Mouse (Mus musculus) lung, postnatal 25 days (tissue): ENCODE results near the gene Rps8.
A peak's percentile ranks its signal among the peaks of the same experiment; 100 is the strongest.
"Not testable (repeated sequence)": the region's sequence is repeated elsewhere in the genome, so short reads cannot be mapped to it uniquely, and the experiment has no call there.

ENCODE experiments used
- DNase-seq: peaks from one replicate; pipeline ENCODE4 v3.0.0; 2022; ENCODE audit warnings: low spot score

The Rps8 gene

DNA sequence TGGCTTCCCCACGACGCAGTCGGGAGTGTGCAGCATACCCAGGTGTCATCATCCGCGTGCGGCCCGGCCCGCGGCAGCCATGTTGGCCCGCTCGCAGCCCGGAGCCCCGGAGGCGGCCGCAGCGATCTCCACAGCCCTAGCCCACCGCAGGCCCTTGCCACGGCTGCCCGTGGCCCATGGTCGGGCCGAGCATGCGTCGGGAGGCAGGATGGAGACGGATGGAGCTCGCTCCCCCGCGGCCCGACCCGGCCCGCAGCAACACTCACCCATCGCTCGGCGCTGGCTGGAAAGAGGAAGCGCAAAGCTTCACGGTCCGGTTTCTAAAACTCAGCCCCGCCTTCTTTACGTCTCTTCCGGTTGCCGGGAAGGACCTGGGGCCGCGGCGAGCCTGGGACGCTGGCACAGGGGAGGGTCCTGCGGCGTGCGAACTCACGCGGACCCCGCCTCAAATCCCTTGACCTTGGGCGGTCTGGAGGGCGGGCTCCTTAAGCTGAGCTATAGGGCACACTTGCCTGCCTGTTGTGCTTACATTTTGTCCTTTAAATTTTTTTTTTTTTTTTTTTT, at the start of gene Rps8:
TSS of gene Rps8 (minus strand) at position 452 of the 564 bp plus-strand sequence.
- DNase-seq = peak; percentile 91

DNA sequence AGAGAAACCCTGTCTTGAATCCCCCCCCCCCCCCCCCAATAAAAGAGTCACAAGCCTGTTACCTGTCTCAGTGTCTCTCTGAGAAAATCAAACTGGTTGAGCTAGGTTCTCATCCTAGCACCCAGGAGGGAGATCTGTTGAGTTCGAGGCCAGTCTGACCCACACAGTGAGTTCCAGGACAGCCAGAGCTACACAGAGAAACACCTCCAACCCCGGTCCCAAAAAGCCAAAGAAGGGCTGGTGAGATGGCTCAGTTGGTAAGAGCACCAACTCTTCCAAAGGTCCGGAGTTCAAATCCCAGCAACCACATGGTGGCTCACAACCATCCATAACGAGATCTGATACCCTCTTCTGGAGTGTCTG, 46.9 kb upstream of the Rps8 start:
- DNase-seq = no peak

DNA sequence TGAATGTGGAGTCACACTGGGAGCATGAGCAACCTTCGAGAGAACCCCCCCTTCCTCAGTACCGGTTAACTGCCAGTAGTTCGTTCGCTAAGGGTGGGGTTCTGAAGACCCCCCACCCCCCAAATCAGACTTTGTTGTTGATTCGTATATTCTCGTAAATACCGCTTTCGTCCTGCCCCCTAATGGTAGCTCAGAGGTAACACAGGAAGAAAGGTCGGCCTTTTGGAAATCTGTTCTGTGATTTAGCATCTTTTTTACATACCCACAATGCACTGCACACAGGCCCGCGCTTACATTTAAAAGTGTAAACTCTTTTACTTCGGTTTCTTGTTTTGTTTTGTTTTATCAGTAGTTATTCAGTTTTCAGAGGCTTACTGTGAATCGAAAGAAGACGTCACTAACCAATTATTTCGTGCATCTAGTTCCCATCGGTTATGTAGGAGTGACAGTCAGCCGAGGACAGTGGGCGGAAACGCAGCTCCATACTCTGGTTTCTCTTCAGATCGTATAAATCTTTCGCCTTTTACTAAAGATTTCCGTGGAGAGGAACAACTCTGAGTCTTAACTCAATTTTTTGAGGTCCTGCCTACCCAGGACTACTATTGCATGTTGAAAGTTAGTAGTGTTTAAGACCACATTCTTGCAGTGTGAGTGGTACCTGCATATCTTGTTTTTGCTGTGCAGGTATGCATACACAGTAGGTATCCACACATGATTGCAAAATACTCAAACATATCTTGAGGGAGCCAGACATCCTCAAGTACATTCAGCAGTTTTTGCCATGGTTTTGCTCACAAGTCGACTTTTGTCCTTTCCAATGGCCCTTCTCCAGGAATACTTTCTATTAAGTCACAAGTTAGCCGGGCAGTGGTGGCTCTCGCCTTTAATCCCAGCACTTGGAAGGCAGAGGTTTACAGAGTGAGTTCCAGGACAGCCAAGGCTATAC, 46.3 kb upstream of the Rps8 start:
- peak; percentile 71 for DNase-seq

DNA sequence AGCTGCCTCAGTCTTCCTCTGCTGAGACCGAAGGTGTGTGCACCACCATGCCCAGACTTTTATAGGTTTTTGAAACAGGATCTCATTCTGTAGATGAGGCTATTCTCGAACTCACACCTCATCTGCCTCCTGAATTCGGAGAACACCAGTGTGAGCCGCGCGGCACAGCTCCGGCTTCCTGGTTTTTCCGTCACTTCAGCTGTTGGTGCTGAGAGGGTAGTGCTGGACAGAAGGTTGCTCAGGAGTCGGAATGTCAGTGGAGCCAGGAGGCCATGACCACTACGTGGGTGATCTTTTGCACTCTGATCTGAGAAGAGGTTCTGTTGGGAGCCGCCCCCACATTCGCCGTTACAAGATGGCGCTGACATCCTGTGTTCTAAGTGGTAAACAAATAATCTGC, 35.8 kb upstream of the Rps8 start:
- no peak for DNase-seq

DNA sequence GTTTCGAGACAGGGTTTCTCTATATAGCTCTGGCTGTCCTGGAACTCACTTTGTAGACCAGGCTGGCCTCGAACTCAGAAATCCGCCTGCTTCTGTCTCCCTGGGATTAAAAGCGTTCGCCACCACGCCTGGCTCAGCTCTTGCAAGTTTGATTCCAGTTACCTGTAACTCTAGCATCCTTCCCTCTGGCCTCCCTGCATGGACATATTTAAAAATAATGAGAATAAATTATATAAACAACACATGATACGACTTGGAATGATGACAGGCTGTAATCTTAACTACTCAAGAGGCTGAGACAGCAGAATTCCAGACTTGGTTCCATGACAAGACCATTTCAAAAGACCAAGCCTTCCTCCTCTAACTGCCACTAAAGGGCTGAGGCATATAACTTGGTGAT, 34.6 kb upstream of the Rps8 start:
- DNase-seq = no peak

DNA sequence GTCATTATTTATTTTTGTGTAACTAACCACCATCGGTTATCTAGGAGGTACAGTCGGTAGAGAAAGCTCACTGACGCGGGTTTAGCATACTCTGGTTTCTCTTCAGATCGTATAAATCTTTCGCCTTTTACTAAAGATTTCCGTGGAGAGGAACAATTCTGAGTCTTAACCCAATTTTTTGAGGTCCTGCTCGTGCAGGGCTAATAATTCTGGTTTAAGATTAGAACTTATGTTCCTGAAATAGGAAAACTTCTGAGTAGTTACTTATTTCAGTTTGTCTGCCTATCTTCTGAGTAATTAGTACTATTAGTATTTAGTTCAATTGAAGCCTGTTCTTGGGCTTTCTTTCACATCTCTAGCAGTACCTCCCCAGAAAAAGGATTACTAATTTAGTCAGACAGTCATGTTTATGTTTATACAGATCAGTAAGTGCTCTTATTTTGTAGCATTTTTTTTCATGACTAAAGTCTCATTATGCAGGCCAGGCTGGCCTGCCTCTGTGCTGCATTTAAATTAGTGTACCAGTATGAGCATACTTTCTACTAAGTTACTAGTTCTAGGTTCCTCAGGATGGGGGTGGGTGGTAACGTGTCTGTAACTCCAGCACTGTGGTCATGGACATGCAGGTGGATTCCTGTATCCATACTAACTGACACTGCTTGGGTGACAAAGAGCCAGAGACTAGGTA, 34.0 kb upstream of the Rps8 start:
- peak; percentile 54 for DNase-seq

DNA sequence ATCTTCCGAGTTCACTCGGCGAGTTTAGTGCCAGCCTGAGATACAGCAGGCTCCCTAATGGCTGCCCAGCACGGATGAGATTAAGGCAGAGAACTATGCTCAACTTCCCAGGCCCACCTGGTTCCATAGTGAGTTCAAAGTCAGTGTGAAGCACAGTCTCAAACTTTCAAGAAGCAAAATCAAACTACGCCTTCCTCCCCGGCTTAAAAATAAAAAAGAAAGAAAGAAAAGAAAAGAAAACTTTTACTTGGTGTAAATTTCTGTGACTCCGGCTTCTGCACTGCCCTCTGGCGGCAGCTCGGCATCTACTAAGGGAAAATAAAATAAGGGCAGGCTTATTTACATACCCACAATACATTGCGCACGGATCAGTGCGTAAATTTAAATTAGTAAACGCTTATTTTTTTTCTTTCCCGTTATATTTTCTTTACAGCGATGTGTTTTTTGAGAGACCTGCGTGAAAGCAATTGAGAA, 33.4 kb upstream of the Rps8 start:
- DNase-seq = peak; percentile 89

DNA sequence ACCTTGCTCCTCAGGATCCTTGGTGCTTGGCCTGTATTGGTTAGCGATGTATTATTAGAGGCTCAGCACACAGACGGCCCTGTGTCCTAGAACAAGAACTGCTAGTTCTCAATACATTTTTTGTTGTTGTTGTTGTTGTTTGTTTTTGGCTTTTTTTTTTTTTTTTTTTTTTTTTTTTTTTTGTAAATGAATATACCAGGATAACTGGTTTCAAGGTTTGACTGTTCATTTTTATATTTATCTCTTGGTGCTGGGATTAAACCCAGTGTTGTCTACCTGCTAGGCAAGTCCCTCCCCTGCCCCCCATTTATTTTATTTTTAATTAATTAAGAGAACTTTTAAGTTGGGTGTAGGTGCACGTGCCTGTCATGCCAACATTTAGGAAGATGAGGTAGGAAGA, 32.9 kb upstream of the Rps8 start:
- DNase-seq = no peak

DNA sequence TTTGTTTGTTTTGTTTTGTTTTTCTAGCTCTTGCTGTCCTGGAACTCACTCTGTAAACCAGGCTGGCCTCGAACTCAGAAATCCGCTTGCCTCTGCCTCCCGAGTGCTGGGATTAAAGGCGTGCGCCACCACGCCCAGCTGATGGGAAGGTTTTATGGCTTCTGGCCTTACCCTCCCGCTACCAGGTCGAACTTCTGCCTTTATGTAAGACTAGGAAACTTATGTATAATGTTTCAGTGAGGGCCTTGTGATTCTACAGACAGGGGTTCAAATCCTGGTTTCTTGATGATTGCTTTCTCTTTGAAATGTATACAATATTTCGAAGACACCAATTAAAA, 26.7 kb upstream of the Rps8 start:
- not testable (repeated sequence) for DNase-seq

DNA sequence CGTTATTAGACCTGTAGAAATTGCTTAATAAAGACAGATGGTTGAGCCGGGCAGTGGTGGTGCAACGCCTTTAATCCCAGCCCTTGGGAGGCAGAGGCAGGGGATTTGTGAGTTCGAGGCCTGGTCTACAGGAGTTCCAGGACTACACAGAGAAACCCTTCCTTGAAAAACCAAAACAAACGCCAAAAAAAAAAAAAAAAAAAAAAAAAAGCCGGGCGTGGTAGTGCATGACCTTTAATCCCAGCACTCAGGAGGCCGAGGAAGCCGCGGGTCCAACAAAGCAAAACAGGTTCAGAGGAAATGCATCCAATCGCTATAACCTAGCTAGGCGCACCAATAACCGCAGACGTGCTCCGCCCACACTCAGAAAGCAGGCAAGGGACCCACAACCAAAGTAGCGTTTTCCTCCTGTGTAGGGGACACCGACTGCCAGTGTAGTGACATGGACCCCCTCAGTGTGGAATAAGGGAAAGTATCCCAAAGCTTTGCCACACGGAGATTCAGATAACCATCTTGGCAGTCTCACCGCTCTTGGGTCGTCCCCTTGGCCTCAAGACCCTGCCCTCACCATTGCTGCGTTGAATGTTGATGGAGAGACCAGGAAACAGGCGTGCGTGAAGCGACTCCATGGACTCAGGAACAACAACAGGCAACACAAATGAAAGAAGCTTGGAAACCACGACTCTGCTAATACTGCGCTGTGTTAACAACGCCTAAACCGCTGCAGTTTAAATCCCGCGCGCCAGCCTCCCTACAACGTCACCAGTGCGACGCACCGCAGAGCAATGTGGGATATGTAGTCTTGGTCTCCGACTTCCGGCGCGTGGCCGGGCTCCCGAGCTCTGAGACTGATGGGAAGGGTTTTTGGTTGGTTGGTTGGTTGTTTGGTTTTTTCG, 26.1 kb upstream of the Rps8 start, which contains the start of gene Kif2c:
TSS of gene Kif2c (minus strand) at position 777 of the 896 bp plus-strand sequence.
- peak; percentile 92 for DNase-seq

DNA sequence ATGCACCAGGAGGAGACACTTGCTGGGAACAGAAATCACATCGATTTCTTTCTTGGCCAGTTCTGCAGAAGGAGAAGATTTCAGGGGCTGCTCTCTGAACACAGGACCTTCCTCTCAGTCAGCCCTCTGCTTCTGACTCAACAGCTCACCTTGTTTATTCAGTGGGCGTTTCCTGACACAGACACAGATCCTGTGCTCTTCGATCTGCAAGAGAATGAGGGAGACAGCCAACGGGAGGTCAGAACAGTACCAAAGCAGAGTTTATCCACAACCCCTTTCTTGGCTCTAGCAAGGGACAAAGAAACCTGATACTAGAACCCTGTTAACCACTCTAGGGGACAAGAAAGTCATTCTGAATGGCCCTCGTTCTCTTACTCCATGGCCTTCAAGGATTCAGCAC, 13.9 kb upstream of the Rps8 start:
- no peak for DNase-seq

DNA sequence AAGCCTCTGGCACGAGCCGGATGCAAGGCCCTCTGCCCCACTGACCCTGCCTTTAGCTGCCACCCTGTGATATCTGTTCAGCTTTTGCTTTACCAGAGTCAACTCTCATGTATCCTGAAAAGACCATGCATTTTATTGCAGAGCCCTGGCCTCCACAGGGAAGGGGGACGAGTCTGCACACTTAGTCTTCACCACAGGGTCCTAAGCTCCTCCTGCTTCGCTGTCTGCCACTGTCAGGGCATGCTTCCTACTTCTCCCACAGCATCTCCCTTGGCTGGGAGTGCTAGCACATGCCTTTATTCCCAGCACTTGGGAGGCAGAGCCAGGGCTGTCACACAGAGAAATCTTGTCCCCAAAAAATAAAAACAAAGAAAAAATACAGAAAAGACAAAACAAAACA, 5.1 kb upstream of the Rps8 start:
- DNase-seq = no peak

DNA sequence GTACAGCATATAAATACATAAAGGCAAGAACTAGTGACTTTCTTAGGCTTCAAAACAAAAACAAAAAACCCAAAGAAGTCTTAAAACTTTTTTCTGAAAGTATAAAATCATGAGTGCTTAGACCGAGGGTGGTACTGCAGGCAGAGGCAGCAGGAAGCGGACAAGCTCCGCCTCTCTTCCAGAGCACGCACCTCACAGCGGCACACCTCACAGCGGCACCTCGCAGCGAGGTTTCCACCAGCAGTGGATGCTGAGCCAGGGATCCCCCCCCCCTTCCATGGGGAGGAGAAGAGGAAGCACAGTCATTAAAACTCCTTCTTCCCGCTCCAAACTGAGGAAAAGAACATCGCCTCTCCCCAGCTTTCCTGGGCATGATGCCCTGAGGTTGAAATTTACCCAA, 3.6 kb upstream of the Rps8 start:
- DNase-seq = no peak

DNA sequence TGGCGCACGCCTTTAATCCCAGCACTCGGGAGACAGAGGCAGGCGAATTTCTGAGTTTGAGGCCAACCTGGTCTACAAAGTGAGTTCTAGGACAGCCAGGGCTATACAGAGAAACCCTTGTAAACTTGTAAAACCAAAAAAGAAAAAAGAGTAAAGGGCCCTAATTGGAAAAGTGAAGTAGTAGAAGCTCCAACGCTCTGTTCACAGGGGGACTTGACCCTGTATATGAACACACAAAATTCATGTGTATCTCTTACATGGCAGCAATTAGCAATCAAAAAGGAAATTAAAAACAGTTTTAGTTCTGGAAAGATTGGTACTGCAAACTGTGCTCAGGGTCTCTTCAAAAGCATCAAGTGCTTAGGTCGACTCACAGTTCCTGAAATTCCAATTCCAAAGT, 329 bp upstream of the Rps8 start:
- DNase-seq = no peak

DNA sequence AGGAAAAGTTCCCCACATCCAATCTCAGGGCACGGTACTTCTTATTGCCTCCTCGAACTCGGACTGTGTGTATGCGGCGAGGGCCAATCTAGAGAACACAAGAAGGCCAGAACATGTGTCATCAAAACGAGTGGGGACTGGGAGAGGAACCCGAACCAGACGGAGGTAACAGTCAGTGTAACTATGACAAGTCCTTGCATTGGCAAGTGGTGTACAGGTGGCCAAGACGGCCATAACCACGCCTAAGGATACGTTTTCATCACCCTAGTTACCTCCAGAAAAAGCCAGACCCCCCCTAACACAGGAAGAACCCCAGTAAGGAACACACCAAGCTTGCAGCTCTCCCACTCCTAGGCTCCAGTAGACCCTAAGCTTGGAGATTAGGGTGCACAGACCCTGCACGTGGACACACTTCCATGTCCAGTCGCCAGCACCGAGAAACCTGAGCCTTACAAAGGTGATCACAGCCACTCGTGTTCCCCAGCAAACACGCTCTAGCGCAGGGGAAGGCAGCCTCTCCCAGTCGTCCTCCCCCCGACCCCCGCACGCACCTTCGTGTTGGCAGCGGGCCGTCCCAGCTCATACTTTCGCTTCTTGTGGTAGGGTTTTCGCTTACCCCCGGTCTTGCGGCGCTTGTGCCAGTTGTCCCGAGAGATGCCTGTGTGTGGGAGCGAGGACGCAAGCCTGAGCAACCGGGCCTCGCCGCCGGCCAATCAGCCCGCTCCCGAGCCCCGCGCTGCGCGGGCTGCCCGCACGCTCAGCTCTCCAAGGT, 837 bp downstream of the Rps8 start:
- no peak for DNase-seq

DNA sequence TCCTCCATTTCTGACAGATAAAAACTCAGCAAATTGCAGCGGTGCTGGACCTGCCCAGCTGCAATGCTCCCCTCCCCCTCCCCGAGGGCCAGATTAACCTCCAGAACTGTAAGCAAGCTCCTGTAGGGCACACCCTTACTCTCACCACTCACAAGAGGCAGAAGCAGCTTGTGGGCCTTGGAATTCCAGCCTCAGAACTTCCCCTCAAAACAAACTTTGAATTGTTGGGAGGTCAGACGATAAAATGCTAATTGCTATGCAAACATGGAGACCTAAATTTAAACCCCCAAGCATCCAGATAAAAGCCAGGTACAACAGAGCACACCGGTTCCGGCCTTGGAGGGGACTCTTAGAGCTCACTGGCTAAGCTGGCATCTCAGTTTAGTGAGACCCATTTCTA, 3.3 kb downstream of the Rps8 start:
- no peak for DNase-seq

DNA sequence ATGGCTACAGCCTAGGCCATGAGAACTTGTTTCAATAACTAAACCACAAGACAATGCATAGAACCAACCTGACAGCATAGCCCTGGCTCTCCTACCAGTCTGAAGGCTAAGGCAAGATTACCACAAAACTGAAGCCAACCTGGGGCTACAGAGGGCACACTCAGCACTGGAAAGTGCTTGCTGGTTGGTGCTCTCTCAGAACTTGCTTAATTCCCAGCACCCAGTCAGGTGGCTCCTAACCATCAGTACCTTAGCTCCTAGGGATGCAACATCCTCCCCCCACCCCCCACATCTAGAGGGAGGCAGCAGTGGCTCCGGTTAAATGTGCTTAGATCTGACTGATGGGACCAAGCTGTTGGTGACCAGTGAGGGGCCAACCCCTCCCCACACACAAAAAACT, 4.6 kb downstream of the Rps8 start:
- DNase-seq = no peak

DNA sequence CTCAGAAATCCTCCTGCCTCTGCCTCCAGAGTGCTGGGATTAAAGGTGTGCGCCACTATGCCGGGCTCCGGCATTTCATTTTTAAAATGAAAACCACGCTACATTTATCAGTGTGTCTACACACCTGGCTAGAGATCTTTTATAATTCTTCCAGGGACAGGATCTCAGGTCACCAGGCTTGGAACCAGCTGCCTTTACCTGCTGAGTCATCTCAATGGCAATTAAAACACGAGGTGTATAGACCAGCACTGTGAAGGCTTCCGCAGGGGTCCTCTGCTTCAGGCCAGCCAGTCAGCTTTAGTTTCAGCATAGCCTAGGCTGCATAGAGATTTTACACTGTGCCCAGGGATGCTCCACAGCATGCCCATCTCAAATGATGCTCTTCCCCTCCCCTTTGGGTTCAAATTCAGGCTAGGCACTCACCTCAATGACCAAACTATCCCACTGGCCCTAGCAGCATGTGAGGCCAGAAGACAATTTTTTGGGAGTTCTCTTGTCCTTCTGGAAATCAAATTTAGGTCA, 5.8 kb downstream of the Rps8 start:
- DNase-seq = no peak

DNA sequence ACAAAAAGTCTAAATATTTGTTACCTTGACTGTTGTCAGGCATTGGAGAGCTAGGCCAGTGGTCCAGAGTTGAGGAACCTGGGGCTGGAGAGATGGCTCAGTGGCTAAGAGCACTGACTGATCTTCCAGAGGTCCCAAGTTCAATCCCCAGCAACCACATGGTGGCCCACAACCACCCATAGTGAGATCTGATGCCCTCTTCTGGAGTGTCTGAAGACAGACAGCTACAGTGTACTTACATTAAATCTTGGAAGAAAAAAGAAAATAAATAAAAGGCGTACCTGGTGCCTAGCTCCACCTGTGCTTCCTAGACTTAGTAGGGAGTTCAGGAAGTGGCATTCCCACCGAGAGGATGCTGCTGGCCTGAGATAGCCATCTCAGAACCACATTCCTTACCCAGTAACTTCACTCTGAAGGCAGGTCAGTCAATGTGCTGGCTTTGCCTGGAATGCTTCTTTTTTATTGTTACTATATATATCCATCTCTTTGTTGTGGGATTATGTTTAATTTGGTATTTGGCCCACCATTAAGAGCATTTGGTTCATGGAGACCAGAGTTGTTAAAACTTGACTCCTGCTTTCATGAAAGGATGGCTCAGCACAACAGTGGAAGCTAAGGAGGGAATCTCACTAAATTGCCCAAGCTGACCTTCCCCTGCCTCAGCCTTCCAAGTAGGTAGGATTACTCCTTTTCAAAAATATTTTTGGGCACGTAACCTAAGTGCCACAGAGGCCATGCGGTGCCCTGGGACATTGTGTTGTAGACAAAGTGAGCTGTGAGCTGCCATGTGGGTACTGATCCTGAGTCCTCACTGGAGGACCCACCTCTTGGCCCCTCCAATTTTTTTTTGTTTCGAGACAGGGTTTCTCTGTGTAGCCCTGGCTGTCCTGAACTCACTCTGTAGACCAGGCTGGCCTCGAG, 6.5 kb downstream of the Rps8 start:
- no peak for DNase-seq

DNA sequence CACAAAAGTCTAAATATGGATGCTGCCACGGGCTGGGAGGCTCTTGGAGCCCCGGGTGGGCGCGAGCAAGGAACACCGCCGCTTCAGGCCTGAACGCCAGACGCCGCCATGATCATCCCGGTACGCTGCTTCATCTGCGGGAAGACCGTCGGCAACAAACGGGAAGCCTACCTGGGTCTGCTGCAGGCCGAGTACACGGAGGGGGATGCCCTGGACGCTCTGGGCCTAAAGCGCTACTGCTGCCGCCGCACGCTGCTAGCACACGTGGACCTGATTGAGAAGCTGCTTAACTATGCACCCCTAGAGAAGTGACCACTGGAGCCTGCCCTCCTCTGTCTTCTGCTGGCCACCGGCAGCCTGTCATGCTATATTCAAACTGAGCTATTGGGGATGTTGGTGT, 7.2 kb downstream of the Rps8 start:
- no peak for DNase-seq
